Mouse (Mus musculus): Measurements from ENCODE around the gene Anks1b.

The Anks1b gene

DNA sequence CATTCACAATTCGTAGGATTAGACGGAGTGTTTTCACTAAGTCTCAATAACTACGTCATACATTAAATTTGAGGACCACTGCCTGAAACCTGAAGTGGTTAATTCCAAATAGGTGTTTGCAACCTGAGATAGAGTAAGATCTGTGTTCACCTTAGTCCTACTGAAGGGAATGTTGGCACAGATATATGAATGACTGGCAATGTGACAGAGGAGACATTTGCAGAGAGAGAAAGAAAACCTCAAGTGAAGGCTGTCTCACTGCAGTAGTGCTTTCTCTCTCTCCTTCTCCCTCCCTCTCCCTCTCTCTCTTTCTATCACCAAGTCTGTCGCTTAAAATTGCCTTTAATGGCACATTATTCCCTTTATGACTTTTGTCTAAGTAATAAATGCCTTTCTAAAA, 101.1 kb downstream of the Anks1b start:
- DNase-seq (ENCODE audit: low read depth, low spot score) = no peak

- DNase-seq (ENCODE audit: low read depth, low spot score) = no peak
These were observed 102.1 kb downstream of the Anks1b start for GRCm38 (mm10) chr10:89975431-89975841.

DNA sequence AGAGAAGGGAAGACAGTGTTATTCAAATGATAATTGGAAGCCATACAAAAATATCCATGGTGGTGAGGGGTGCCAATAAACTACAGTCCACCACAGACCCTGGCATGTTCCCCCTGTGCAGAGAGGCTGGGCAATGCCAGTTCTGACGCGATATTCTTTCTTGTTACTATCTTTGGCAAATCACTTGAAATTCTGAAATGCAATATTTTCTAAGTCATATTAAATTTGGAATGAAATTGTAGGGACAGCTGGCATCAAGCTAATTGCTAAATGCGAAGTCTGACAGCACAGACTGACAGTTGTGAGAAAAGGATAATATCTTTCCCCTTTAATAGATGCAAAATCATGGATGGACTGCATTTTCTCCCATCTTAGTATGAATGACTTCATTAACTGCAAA, 103.3 kb downstream of the Anks1b start:
- no peak for DNase-seq (ENCODE audit: low read depth, low spot score)

DNA sequence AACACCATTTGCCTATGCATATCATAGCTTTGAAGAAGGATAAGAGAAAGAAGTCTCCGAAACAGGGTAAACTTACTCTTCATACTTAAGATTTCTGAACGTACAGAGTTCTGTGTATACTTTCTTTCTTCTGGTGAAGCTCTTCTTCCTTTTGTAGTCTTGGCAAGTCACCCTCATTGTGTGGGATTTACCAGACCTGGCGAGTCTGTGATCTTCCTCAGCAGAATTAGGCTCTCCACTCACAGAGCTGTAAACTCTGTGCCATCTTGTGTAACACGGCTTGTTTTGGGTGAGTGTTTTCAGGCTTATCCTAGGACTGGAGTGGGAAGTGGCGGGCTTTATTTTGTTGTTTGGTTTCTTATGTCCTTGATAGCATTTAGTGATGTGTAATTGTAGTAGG, 120.9 kb downstream of the Anks1b start:
- DNase-seq (ENCODE audit: low read depth, low spot score) = no peak

GRCm38 (mm10) chr10:89995621-89996428, 122.5 kb downstream of the Anks1b start:
- DNase-seq (ENCODE audit: low read depth, low spot score) = no peak

GRCm38 (mm10) chr10:90003980-90004729, 130.8 kb downstream of the Anks1b start:
- DNase-seq (ENCODE audit: low read depth, low spot score) = no peak

DNA sequence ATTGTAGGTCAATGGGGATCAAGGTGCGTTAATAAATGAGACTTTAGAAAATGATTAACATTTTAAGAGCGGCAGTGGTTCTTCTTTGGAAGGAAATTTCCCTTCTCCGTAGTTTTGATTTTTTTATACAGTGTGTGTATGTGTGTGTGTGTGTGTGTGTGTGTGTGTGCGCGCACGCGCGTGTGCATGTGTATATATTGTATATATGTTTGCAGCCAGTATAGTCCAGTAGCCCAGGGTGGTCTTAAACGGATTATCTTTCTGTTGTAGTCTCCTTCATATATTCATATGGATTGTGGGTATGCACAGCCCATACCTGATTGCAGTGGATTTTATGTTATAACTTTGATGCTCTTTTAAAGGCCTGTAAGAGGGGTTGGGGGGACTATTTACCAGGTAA, 131.6 kb downstream of the Anks1b start:
- no peak for DNase-seq (ENCODE audit: low read depth, low spot score)

GRCm38 (mm10) chr10:90033037-90033436, 159.7 kb downstream of the Anks1b start:
- no peak for DNase-seq (ENCODE audit: low read depth, low spot score)

GRCm38 (mm10) chr10:90043287-90043686, 170.0 kb downstream of the Anks1b start:
- DNase-seq (ENCODE audit: low read depth, low spot score) = no peak

GRCm38 (mm10) chr10:90043773-90044172, 170.5 kb downstream of the Anks1b start:
- DNase-seq (ENCODE audit: low read depth, low spot score) = no peak

GRCm38 (mm10) chr10:90044229-90044628, 170.9 kb downstream of the Anks1b start:
- no peak for DNase-seq (ENCODE audit: low read depth, low spot score)

- DNase-seq (ENCODE audit: low read depth, low spot score) = no peak
These were observed 195.3 kb downstream of the Anks1b start for GRCm38 (mm10) chr10:90068651-90069050.

- no peak for DNase-seq (ENCODE audit: low read depth, low spot score)
These were observed 204.6 kb downstream of the Anks1b start for GRCm38 (mm10) chr10:90077930-90078329.

DNA sequence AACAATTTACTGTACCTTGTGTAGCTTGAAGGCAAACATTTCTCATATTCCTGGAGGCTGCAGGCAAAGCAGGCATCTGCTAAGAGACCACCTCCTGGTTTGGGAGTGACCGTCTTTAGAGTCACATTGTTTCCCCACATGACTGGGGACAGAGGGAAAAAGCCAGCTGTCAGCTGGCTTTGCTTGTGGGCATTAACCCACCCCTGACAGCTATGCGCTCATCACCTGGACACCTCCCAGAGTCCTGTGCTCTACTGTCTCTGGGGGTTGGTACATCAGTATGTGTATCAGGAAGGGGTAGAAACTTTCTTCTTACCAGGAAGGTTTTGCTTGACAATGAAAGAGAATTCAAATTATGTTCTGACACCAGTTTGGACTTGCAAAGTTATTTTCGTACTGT, 207.8 kb downstream of the Anks1b start:
- DNase-seq (ENCODE audit: low read depth, low spot score) = no peak

DNA sequence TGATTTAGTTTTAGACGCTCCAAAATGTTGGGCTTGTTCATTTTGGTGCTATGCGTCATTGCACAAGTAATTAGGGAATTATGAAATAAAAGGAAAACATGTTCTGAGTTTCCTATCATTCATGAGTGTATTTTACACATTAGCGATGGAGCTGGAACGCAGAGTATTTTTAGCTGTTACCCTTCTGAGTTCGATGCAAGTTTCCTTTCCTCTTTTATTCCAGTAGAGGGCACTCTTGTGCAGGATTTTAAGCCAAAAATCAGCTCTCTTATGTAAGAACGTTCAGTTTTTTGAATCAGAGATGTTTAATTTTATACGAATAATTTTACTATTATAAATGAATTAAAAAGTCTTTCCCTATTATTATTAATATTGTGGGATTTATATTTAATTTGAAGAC, 208.3 kb downstream of the Anks1b start:
- DNase-seq (ENCODE audit: low read depth, low spot score) = no peak

- no peak for DNase-seq (ENCODE audit: low read depth, low spot score)
These were observed 220.6 kb downstream of the Anks1b start for GRCm38 (mm10) chr10:90093877-90094276.

GRCm38 (mm10) chr10:90112662-90113061, 239.4 kb downstream of the Anks1b start:
- no peak for DNase-seq (ENCODE audit: low read depth, low spot score)

DNA sequence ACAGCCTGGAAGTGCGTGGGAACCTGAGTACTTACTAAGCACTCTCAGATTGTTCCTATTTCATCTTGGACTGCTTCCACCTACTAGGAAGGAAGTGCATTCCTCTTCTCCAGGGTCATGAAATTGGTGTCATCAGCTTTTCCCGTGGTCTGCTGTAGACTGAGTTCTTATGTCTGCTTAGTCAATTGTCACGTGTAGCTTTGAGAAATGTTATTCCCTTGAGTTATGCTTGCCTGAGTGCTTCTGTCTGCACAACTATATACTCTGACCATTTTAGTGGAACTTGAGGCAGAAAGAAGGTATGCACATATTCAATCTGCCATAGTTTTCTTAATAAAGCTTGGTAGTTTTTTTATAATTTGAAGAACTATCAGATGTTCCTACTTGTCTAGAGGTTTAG, 243.6 kb downstream of the Anks1b start:
- DNase-seq (ENCODE audit: low read depth, low spot score) = no peak

DNA sequence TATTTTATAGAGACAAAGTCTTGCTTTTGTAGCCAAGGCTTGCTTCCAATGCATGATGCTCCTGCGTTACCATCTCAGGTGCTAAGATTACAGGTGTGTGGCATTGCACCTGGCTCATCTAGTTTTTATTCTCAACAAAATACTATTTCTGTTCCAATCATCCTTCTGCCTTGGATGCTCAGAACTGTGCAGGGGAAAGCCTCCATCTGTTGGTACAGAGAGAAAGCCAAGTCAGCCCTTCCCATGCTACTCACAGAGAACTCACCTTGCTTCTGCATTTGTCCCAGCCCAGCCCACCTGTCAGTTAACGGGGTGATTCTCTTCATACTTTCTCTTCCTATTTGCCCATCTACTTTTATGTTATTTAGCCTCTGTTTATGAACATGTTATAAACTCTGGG, 244.5 kb downstream of the Anks1b start:
- DNase-seq (ENCODE audit: low read depth, low spot score) = no peak

- DNase-seq (ENCODE audit: low read depth, low spot score) = no peak
These were observed 264.2 kb downstream of the Anks1b start for GRCm38 (mm10) chr10:90137538-90137937.

GRCm38 (mm10) chr10:90140947-90141346, 267.6 kb downstream of the Anks1b start:
- no peak for DNase-seq (ENCODE audit: low read depth, low spot score)

DNA sequence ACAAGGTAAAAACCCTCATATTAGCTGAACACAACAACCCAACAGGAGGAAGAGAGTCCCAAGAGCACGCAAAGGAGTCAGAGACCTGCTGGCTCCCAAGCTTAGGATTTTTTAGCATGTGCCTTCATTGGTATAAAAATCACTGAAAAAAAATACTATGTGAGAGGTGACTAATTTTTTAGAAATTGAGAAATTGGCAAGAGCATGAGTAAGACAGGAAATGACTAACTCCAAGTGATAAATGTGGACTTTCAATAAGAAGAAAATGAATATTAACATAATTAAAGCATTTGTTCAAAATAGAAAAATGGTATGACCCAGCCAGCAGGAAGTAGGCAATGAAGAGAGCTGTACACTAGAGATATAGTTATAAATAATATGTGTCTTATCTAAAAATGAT, 271.1 kb downstream of the Anks1b start:
- DNase-seq (ENCODE audit: low read depth, low spot score) = no peak

DNA sequence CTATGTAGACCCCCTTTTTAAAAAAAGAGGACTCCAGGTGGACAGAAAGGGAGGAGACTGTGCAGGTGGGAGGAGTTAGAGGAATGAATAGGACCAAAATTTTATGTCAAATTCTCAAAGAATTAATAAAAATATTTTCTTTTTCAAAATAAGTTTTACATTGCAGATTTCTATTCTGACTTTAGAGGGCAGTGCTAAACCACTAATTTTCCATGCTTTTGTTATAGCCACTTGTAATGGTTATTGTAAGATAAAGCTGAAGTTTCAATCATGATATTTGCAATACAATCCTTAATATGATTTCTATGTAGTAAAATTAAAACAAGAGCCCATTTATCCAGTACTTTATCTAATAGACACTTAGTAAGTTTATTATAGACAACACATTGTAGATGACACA, 278.2 kb downstream of the Anks1b start:
- DNase-seq (ENCODE audit: low read depth, low spot score) = no peak
